Mouse (Mus musculus) testis, adult 2 months (tissue): ENCODE data around the gene Pnkd. TPM values are rescaled to one million over a fixed set of nuclear protein-coding genes. Genes with fewer than 3 reads are reported as not detected.

Experiments used
- H3K27ac ChIP-seq: fragments of 200-500 bp; 2 replicates; pipeline ENCODE4 v1.5.1; 2012; ENCODE audit warnings: low read depth, low read length; ENCODE audit not compliant: control insufficient read depth, insufficient read depth
- H3K27me3 ChIP-seq: fragments of 200-500 bp; 2 replicates; pipeline ENCODE4 v1.6.1; 2012; ENCODE audit warnings: mild to moderate bottlenecking, low read length, moderate library complexity; ENCODE audit not compliant: control insufficient read depth, insufficient read depth
- H3K36me3 ChIP-seq: fragments of 200-500 bp; 2 replicates; pipeline ENCODE4 v1.6.1; 2012; ENCODE audit warnings: mild to moderate bottlenecking, low read length; ENCODE audit not compliant: control insufficient read depth, insufficient read depth
- H3K4me1 ChIP-seq: fragments of 200-500 bp; 2 replicates; pipeline ENCODE4 v1.6.1; 2012; ENCODE audit warnings: low read length; ENCODE audit not compliant: control insufficient read depth, insufficient read depth
- H3K4me3 ChIP-seq: fragments of 200-500 bp; 2 replicates; pipeline ENCODE4 v1.5.1; 2012; ENCODE audit warnings: low read depth, mild to moderate bottlenecking, low read length, moderate library complexity, mixed read lengths; ENCODE audit not compliant: control insufficient read depth
- CTCF ChIP-seq: fragments of 200-500 bp; IDR thresholded peaks from 2 replicates; pipeline ENCODE4 v1.5.1; 2012; ENCODE audit warnings: low read depth, mild to moderate bottlenecking, inconsistent platforms, low read length, moderate library complexity; ENCODE audit not compliant: control insufficient read depth, insufficient read depth, insufficient replicate concordance
- POLR2A ChIP-seq: fragments of 200-500 bp; IDR thresholded peaks from 2 replicates; pipeline ENCODE4 v1.6.1; 2012; ENCODE audit warnings: low read depth, mild to moderate bottlenecking, inconsistent platforms, low read length, moderate library complexity; ENCODE audit not compliant: control insufficient read depth
- polyA plus RNA-seq: library from polyadenylated mRNA; depleted of rRNA; stranded (reverse); fragments of >200 nt; gene quantifications from 2 replicates; pipeline ENCODE4 v1.2.3, GENCODE M21; 2012

Gene Pnkd
- polyA plus RNA-seq, 1 experiment = 119 TPM

DNA sequence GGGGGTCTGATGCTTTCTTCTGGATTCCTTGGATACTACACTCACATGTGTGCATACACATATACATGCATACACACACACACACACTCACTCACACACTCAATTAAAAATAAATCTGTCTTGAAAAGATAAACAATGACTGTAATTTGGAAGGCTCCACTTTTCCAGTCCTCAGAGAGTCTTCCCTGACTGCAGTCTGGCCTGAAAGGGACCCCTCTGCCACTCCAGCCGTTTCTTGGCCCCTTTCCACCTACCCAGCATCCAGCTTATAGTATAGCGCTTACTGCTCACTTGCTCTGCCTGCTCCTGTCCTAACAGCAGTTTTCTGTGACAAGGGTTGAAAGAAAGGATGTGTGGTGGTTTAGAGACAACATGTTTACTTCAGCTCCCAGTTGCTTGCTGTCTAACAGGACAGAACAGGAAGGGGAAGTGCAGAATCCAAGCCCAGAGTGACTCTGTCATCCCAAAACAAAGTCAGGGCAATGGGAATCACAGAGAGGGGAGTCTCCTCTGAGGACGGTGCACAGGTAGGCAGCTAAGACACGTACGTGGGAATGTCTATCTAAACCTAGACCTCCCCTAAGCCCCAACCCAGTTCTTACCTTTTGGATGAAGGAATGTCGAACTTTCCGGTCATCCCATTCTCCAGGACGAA, 8.7 kb downstream of the Pnkd start:
- TF ChIP-seq CTCF = no peak
- no peak for TF ChIP-seq POLR2A
- H3K27ac ChIP-seq = no peak overlapping the region
- H3K4me1 ChIP-seq = peaks cover 2% of the 10 kb centered on the region; the same call in 1 of the 2 replicates
- no peaks in the 10 kb centered on the region for H3K36me3 ChIP-seq
- no peaks in the 10 kb centered on the region for H3K27me3 ChIP-seq
- no peak overlapping the region for H3K4me3 ChIP-seq

DNA sequence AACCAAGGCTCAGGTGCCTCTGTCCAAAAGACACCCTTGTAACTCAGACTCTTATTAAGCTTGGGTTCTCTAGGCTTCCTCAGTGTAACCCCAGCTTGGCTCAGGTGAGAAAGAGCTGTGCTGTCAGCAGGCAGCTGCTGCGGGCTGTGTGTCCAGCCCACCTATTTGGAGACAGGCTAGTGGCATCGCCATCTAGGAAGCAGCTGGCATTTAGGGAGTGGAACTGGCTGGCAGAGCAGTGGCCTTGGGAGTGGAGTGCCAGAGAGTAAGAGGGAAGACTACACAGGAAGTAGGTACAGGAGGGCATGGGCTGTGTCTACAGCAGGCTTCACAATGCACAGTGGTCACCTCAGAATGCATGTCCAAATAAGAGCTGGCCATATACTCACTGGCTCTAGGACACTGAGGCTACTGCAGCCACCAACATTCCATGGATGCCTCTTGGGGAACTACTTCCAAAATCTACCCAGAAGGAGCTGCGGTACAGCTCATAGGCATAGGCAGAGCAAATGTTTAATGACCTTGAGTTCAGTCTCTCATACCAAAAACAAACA, 9.4 kb downstream of the Pnkd start:
- Histone ChIP-seq H3K27ac (no peak overlapping the region), H3K36me3 (no peaks in the 10 kb centered on the region), H3K27me3 (no peaks in the 10 kb centered on the region), H3K4me3 (no peak overlapping the region), H3K4me1 (peaks cover 2% of the 10 kb centered on the region; the same call in 1 of the 2 replicates)
- no peak for TF ChIP-seq POLR2A
- no peak for TF ChIP-seq CTCF

DNA sequence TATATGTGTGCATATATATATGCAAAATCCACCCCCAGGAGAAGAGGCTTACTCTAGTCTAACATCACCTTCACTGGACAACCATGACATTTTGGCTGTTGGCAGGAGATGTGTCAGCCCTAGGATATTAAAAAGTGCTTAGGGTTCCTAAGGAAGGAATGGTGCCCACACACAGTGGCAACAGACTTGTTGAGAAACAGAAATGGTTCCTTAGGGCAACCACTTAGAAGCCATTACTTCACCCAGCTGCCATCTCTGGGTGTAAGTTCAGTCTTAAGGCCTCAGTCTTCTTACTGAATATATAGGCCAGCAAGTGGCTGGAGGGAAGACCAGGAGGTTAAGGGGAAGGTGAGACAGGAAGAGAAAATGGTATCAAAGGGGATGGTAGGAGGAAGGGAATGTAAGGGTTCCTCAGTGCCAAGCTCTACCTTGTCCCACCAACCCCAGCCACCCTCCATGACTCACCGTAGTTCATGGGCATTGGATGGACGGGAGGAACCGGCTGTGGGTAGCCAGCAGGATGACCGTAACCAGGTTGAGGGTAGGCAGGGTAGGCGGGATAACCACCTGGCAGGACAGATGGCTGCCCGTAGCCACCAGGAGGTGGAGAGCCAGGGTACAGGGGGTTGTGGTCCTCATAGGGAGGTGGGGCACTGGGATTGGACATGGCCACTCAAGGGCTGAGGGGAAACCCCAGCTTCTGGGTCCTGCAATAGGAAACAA, 10.2 kb downstream of the Pnkd start:
- no peaks in the 10 kb centered on the region for H3K27me3 ChIP-seq
- H3K4me1 ChIP-seq = peaks cover 2% of the 10 kb centered on the region; the same call in 1 of the 2 replicates
- H3K4me3 ChIP-seq = no peak overlapping the region
- peak overlapping the region; percentile 1 for H3K27ac ChIP-seq
- H3K36me3 ChIP-seq = no peaks in the 10 kb centered on the region
- TF ChIP-seq CTCF (no peak), POLR2A (no peak)

DNA sequence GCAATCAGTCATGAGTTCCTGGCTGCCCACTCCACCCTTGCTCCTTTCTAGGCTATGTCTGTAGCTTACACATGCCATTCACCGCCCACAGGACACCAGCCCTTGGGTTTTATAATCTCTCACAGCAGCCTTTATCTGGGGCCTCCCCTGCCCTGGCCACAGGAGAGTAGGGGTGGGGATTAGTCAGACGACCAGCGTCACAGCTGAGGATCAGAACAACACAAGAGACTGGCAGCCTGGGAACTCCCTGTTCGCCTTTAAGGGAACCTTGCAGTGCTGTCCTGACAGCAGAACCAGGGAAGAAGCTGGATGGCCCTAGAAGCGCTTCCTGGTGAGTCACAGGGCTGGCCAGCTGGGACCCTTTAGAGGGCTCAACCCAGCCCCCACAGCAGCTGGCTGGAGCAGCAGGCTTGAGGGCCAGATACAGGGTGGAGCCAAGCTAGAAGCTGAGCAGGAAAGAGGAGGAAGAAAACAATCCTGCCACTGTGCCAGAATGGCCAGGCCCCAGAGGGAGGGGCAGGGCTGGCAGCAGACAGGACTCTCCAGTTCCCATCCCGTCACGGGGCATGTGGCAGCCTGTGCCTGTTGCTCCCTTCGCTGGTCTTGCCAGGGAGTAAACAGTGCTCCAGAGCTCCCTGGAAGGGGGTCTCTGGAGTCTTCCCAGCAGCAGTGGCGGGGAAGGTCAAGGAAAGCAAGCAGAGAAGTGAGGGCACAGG, 10.9 kb downstream of the Pnkd start:
- Histone ChIP-seq H3K4me3 (no peak overlapping the region), H3K27ac (peak overlapping the region; percentile 55), H3K36me3 (no peaks in the 10 kb centered on the region), H3K27me3 (no peaks in the 10 kb centered on the region), H3K4me1 (peaks cover 2% of the 10 kb centered on the region; the same call in 1 of the 2 replicates)
- no peak for TF ChIP-seq POLR2A
- no peak for TF ChIP-seq CTCF

DNA sequence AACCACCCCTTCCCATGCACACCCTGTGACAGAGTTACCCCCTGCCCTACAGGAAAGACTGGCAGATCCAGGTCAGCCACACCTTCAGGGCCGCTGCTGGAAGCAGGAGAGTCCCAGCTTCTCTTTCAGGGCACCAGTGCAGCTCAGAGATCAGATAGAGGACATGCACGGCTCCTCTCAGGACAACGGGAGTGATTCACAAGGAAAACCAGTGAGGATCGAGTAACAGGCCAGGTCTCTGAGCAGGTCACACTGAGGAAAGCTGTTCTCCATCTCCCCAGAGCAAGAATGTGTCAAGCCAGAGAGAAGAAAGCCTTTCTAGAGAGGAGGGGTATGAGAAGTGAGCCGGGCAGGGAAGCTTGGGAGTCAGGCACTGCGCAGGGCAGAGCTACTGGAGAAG, 11.7 kb downstream of the Pnkd start:
- peaks cover 2% of the 10 kb centered on the region; the same call in 1 of the 2 replicates for H3K4me1 ChIP-seq
- no peak overlapping the region for H3K4me3 ChIP-seq
- peak overlapping the region; percentile 7 for H3K27ac ChIP-seq
- TF ChIP-seq POLR2A = no peak
- no peak for TF ChIP-seq CTCF
- H3K27me3 ChIP-seq = no peaks in the 10 kb centered on the region
- no peaks in the 10 kb centered on the region for H3K36me3 ChIP-seq

DNA sequence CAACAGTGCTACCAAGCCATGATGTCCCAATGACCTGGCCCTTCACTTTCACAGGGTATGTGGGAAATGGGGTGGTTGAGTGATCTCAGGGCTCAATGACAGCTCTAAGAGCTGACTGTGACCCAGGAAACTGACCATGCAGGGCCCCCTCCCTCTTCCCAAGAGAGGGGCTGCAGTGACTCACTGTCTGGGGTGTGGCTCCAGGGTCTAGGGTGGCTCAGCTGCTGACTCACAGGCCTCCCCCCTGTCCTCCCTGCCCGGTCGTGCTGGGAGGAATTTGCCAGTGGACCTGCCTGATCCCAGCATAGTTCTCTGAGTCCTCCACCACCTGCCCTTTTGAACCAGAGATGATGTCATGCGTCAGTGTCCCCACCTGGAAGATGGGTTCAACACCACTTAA, 12.5 kb downstream of the Pnkd start:
- H3K4me3 ChIP-seq = no peak overlapping the region
- TF ChIP-seq POLR2A = no peak
- TF ChIP-seq CTCF = no peak
- no peak overlapping the region; the same call in 1 of the 2 replicates for H3K27ac ChIP-seq
- no peaks in the 10 kb centered on the region for H3K27me3 ChIP-seq
- no peaks in the 10 kb centered on the region for H3K36me3 ChIP-seq
- H3K4me1 ChIP-seq = peaks cover 2% of the 10 kb centered on the region; the same call in 1 of the 2 replicates
